Mouse (Mus musculus) limb, embryonic 13.5 days (tissue): Measurements from ENCODE around the gene Ly6g5c. TPM values are rescaled to one million over a fixed set of nuclear protein-coding genes. Genes with fewer than 3 reads are reported as not detected.

Experiments
- ATAC-seq: fragments of 200-750 bp; cut with Nextera tagmentation; 2 replicates; pipeline ENCODE4 v1.8.0; 2017; ENCODE audit warnings: low read depth, moderate number of reproducible peaks, moderate TSS enrichment; ENCODE audit not compliant: low FRiP score
- H3K27ac ChIP-seq: fragments of 300-500 bp; sonication (generic); 2 replicates; pipeline ENCODE4 v1.5.1; 2015; ENCODE audit warnings: inconsistent platforms, mild to moderate bottlenecking, moderate library complexity
- H3K27me3 ChIP-seq: fragments of 300-500 bp; sonication (generic); 2 replicates; pipeline ENCODE4 v1.6.1; 2015; ENCODE audit warnings: mild to moderate bottlenecking, inconsistent platforms
- H3K36me3 ChIP-seq: fragments of 300-500 bp; sonication (generic); 2 replicates; pipeline ENCODE4 v1.6.1; 2015; ENCODE audit warnings: inconsistent platforms, mild to moderate bottlenecking, moderate library complexity
- H3K4me1 ChIP-seq: fragments of 300-500 bp; sonication (generic); 2 replicates; pipeline ENCODE4 v1.6.1; 2015; ENCODE audit warnings: inconsistent platforms
- H3K4me2 ChIP-seq: fragments of 300-500 bp; sonication (generic); replicated peaks from 2 replicates; pipeline ENCODE4 v1.6.1; 2015; ENCODE audit warnings: inconsistent platforms, mild to moderate bottlenecking, moderate library complexity
- H3K4me3 ChIP-seq: fragments of 300-500 bp; sonication (generic); 2 replicates; pipeline ENCODE4 v1.5.1; 2015; ENCODE audit warnings: moderate library complexity, mild to moderate bottlenecking, inconsistent platforms
- H3K9ac ChIP-seq: fragments of 300-500 bp; sonication (generic); 2 replicates; pipeline ENCODE4 v1.6.1; 2015; ENCODE audit warnings: mild to moderate bottlenecking, inconsistent platforms
- H3K9me3 ChIP-seq: fragments of 300-500 bp; sonication (generic); 2 replicates; pipeline ENCODE4 v1.6.1; 2016; ENCODE audit warnings: inconsistent platforms
- WGBS: fragments of 180-500 bp; shearing (Covaris S2); methylation state at CpG from one replicate; pipeline ENCODE4 v1.1.7; 2015; 5-methylcytosine and 5-hydroxymethylcytosine counted together
- polyA plus RNA-seq: library from polyadenylated mRNA; unstranded; fragments of >200 nt; fragmentation: Nextera tagmentation; extraction: Ambion mirVana; gene quantifications from 2 replicates; pipeline ENCODE4 v1.2.1, GENCODE M21; 2015

Gene Ly6g5c
- polyA plus RNA-seq, 1 experiment from 2014 or later = not detected

- no peak for ATAC-seq
- peaks cover 82% of the 10 kb centered on the region for H3K36me3 ChIP-seq
Measured at GRCm38 (mm10) chr17:35101161-35101560, 6.9 kb upstream of the Ly6g5c start.

GRCm38 (mm10) chr17:35102299-35102698 is 5.8 kb upstream of the Ly6g5c start:
- peak; percentile 55; the same call in 1 of the 2 replicates for ATAC-seq
- Histone ChIP-seq H3K27ac (no peak overlapping the region), H3K4me1 (no peaks in the 10 kb centered on the region; the same call in 1 of the 2 replicates), H3K4me2 (no peak overlapping the region), H3K9ac (no peak overlapping the region), H3K4me3 (no peak overlapping the region), H3K9me3 (no peaks in the 10 kb centered on the region), H3K36me3 (peaks cover 71% of the 10 kb centered on the region), H3K27me3 (no peaks in the 10 kb centered on the region)
- 70% methylated on average over 8 of the region's 8 CpGs for WGBS

More at GRCm38 (mm10) chr17:35101161-35101560, 6.9 kb upstream of the Ly6g5c start:
- no peaks in the 10 kb centered on the region; the same call in 1 of the 2 replicates for H3K4me1 ChIP-seq
- 90% methylated on average over 11 of the region's 11 CpGs for WGBS
- no peak overlapping the region; the same call in 1 of the 2 replicates for H3K9ac ChIP-seq
- no peak overlapping the region for H3K4me2 ChIP-seq
- no peaks in the 10 kb centered on the region for H3K9me3 ChIP-seq
- no peak overlapping the region for H3K4me3 ChIP-seq
- no peaks in the 10 kb centered on the region for H3K27me3 ChIP-seq
- no peak overlapping the region for H3K27ac ChIP-seq

- Histone ChIP-seq H3K9me3 (no peaks in the 10 kb centered on the region), H3K4me3 (no peak overlapping the region), H3K27ac (no peak overlapping the region), H3K36me3 (peaks cover 61% of the 10 kb centered on the region), H3K4me2 (no peak overlapping the region), H3K9ac (no peak overlapping the region), H3K27me3 (no peaks in the 10 kb centered on the region), H3K4me1 (no peaks in the 10 kb centered on the region; the same call in 1 of the 2 replicates)
- 74% methylated on average over 6 of the region's 6 CpGs for WGBS
- no peak for ATAC-seq
Measured at GRCm38 (mm10) chr17:35103221-35103690, 4.8 kb upstream of the Ly6g5c start.

GRCm38 (mm10) chr17:35104079-35104478 is 4.0 kb upstream of the Ly6g5c start:
- Histone ChIP-seq H3K36me3 (peaks cover 53% of the 10 kb centered on the region), H3K9ac (no peak overlapping the region)

GRCm38 (mm10) chr17:35104754-35105153 is 3.3 kb upstream of the Ly6g5c start:
- Histone ChIP-seq H3K27ac (no peak overlapping the region; the same call in 1 of the 2 replicates), H3K27me3 (no peaks in the 10 kb centered on the region), H3K9me3 (no peaks in the 10 kb centered on the region), H3K9ac (peak overlapping the region; percentile 31; the same call in 1 of the 2 replicates), H3K4me2 (no peak overlapping the region), H3K4me1 (no peaks in the 10 kb centered on the region; the same call in 1 of the 2 replicates), H3K36me3 (peaks cover 46% of the 10 kb centered on the region), H3K4me3 (no peak overlapping the region)
- ATAC-seq = no peak
- 81% methylated on average over 6 of the region's 6 CpGs for WGBS

More at GRCm38 (mm10) chr17:35104079-35104478, 4.0 kb upstream of the Ly6g5c start:
- Histone ChIP-seq H3K4me1 (no peaks in the 10 kb centered on the region; the same call in 1 of the 2 replicates), H3K4me3 (no peak overlapping the region), H3K4me2 (no peak overlapping the region), H3K27ac (no peak overlapping the region), H3K9me3 (no peaks in the 10 kb centered on the region), H3K27me3 (no peaks in the 10 kb centered on the region)
- WGBS = 89% methylated on average over 7 of the region's 7 CpGs
- ATAC-seq = no peak

- Histone ChIP-seq H3K4me1 (no peaks in the 10 kb centered on the region; the same call in 1 of the 2 replicates), H3K27ac (no peak overlapping the region), H3K27me3 (no peaks in the 10 kb centered on the region), H3K4me2 (peak overlapping the region; percentile 32; the same call in 1 of the 2 replicates), H3K36me3 (peaks cover 35% of the 10 kb centered on the region), H3K4me3 (no peak overlapping the region), H3K9ac (no peak overlapping the region; the same call in 1 of the 2 replicates), H3K9me3 (no peaks in the 10 kb centered on the region)
- 28% methylated on average over 13 of the region's 13 CpGs for WGBS
- ATAC-seq = no peak
Measured at GRCm38 (mm10) chr17:35105740-35106389, 2.2 kb upstream of the Ly6g5c start.

- Histone ChIP-seq H3K36me3 (peaks cover 29% of the 10 kb centered on the region), H3K4me2 (no peak overlapping the region), H3K4me3 (no peak overlapping the region), H3K27me3 (no peaks in the 10 kb centered on the region), H3K9ac (no peak overlapping the region), H3K4me1 (no peaks in the 10 kb centered on the region; the same call in 1 of the 2 replicates), H3K9me3 (no peaks in the 10 kb centered on the region), H3K27ac (no peak overlapping the region)
- ATAC-seq = no peak
- 72% methylated on average over 3 of the region's 3 CpGs for WGBS
Measured at GRCm38 (mm10) chr17:35106522-35106921, 1.6 kb upstream of the Ly6g5c start.

- Histone ChIP-seq H3K9ac (no peak overlapping the region), H3K27ac (no peak overlapping the region), H3K4me3 (no peak overlapping the region), H3K27me3 (no peaks in the 10 kb centered on the region), H3K9me3 (no peaks in the 10 kb centered on the region), H3K36me3 (peaks cover 25% of the 10 kb centered on the region), H3K4me2 (no peak overlapping the region), H3K4me1 (no peaks in the 10 kb centered on the region)
- no peak for ATAC-seq
- WGBS = 80% methylated on average over 9 of the region's 9 CpGs
Measured at GRCm38 (mm10) chr17:35111774-35112173, 3.7 kb downstream of the Ly6g5c start.

GRCm38 (mm10) chr17:35115046-35116019 is 7.3 kb downstream of the Ly6g5c start, which contains the start of gene Ly6g5b:
TSS of gene Ly6g5b (minus strand) at chr17:35115428.
- 81% methylated on average over 8 of the region's 8 CpGs for WGBS
- Histone ChIP-seq H3K4me2 (no peak within 1 kb of the TSS), H3K27ac (no peak within 1 kb of the TSS), H3K9ac (no peak within 1 kb of the TSS), H3K4me1 (peaks cover 9% of the 10 kb centered on the region), H3K9me3 (no peaks in the 10 kb centered on the region), H3K4me3 (no peak within 1 kb of the TSS), H3K27me3 (no peaks in the 10 kb centered on the region), H3K36me3 (peaks cover 47% of the 10 kb centered on the region)
- no peak for ATAC-seq

GRCm38 (mm10) chr17:35120745-35121142 is 12.7 kb downstream of the Ly6g5c start:
- H3K27ac ChIP-seq = peak overlapping the region; percentile 74
- ATAC-seq = no peak
- no peaks in the 10 kb centered on the region for H3K9me3 ChIP-seq
- H3K4me2 ChIP-seq = peak overlapping the region; percentile 92
- under 1% methylated on average over 33 of the region's 33 CpGs for WGBS
- no peaks in the 10 kb centered on the region for H3K27me3 ChIP-seq
- H3K4me3 ChIP-seq = peak overlapping the region; percentile 93
- H3K36me3 ChIP-seq = peaks cover 47% of the 10 kb centered on the region
- peak overlapping the region; percentile 98 for H3K9ac ChIP-seq
- H3K4me1 ChIP-seq = peaks cover 28% of the 10 kb centered on the region

GRCm38 (mm10) chr17:35121143-35121799 is 13.2 kb downstream of the Ly6g5c start, which contains the start of gene Gpank1:
TSS of gene Gpank1 (plus strand) at chr17:35121455.
- WGBS = under 1% methylated on average over 45 of the region's 50 CpGs
- Histone ChIP-seq H3K4me2 (peak within 1 kb of the TSS; percentile 92), H3K4me3 (peak within 1 kb of the TSS; percentile 93), H3K9ac (peak within 1 kb of the TSS; percentile 98), H3K27ac (peak within 1 kb of the TSS; percentile 94), H3K27me3 (no peaks in the 10 kb centered on the region), H3K9me3 (no peaks in the 10 kb centered on the region), H3K36me3 (peaks cover 42% of the 10 kb centered on the region), H3K4me1 (peaks cover 28% of the 10 kb centered on the region)
- ATAC-seq = peak; percentile 96
